Mouse (Mus musculus): Measurements from ENCODE around the gene Syt2. TPM values are rescaled to one million over a fixed set of nuclear protein-coding genes. Genes with fewer than 3 reads are reported as not detected.

The Syt2 gene
- polyA plus RNA-seq, 1 experiment from 2014 or later, result 0.84 TPM

DNA sequence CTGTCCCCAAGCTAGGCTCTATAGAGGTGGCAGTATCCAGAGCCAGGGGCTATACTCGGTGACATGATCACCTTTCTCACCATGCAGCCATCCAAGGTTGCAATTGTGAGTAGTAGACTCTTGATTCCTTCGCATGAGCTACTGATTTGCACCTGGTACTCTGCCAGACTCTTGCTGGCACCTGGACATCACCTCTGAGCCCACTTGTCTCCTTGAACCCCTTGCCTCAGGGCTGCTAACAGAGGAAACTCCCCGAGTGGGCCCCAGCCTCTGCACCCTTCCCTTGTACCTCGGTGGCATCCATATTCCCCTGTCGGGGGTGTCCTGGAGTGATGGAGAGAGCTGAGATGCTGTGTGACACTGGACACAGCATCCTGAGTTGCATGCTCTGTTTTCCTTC is 75.0 kb downstream of the Syt2 start:
- DNase-seq (ENCODE audit: low spot score), result no peak
- no peaks in the 10 kb centered on the region for H3K4me1 ChIP-seq (replicated peaks; ENCODE audit: control insufficient read depth, insufficient read depth, low read length)
- H3K9me3 ChIP-seq (ENCODE audit: control insufficient read depth, low read length), result no peaks in the 10 kb centered on the region
- H3K4me2 ChIP-seq (ENCODE audit: low read depth, low read length, severe bottlenecking), result no peak overlapping the region
- H3K9ac ChIP-seq (ENCODE audit: low read length), result no peak overlapping the region
- no peak for ATAC-seq (replicated peaks; ENCODE audit: low FRiP score)
- WGBS, result 83% methylated on average over 5 of the region's 5 CpGs
- H3K36me3 ChIP-seq (ENCODE audit: control insufficient read depth, insufficient read depth, low read length), result no peaks in the 10 kb centered on the region
- H3K27me3 ChIP-seq (ENCODE audit: control insufficient read depth, insufficient read depth, low read length), result no peaks in the 10 kb centered on the region
- no peak overlapping the region for H3K4me3 ChIP-seq (ENCODE audit: low read depth, low read length)
- no peak overlapping the region for H3K27ac ChIP-seq (ENCODE audit: low read depth, low read length)

DNA sequence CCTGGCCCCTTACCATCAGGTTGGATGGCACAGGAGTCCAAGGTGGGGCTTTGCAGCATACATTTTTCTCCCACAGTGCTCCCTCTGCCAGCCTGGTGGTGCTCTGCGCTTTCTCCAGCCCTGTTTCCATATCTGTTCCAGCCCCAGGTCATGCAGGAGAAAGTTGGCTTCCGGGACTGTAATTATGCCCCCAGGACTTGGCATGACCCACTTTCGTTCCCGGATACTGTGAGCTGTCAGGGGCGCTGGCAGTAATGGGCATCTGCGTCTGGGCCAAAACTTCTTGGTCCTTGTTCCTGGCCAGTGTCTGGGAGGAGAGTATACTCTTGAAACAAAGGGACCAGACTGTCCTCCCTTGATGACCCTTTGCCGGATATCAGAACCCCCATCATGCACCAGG is 76.4 kb downstream of the Syt2 start:
- 92% methylated on average over 7 of the region's 7 CpGs for whole genome bisulfite sequencing
- H3K36me3 ChIP-seq (ENCODE audit: control insufficient read depth, insufficient read depth, low read length), result no peaks in the 10 kb centered on the region
- ATAC-seq (replicated peaks; ENCODE audit: low FRiP score) (no peak), DNase-seq (ENCODE audit: low spot score) (no peak)
- no peak overlapping the region for H3K9ac ChIP-seq (ENCODE audit: low read length)
- H3K27me3 ChIP-seq (ENCODE audit: control insufficient read depth, insufficient read depth, low read length), result no peaks in the 10 kb centered on the region
- no peaks in the 10 kb centered on the region for H3K9me3 ChIP-seq (ENCODE audit: control insufficient read depth, low read length)
- no peak overlapping the region for H3K4me3 ChIP-seq (ENCODE audit: low read depth, low read length)
- no peak overlapping the region for H3K4me2 ChIP-seq (ENCODE audit: low read depth, low read length, severe bottlenecking)
- no peak overlapping the region for H3K27ac ChIP-seq (ENCODE audit: low read depth, low read length)
- no peaks in the 10 kb centered on the region for H3K4me1 ChIP-seq (replicated peaks; ENCODE audit: control insufficient read depth, insufficient read depth, low read length)

DNA sequence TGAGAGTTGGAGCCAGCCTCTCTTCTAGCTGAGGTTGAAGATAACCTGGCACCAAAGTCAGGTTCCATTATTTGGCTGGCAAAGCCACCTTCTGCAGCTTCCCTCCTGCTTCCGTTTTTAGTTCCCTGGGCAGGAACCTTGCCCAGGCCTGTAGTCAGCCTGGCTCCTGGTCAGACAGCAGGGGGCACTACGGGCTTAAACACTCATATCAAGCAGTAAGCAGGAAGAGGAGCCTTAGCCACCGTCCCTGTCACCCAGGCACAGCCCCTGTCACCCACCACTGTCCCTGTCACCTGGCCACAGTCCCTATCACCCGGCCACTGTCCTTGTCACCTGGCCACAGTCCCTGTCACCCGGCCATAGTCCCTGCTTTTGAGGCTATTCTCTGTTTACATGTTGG is 78.8 kb downstream of the Syt2 start:
- H3K9ac ChIP-seq (ENCODE audit: low read length), result no peak overlapping the region
- no peak for DNase-seq (ENCODE audit: low spot score)
- 48% methylated on average over 5 of the region's 5 CpGs for WGBS
- no peak overlapping the region for H3K27ac ChIP-seq (ENCODE audit: low read depth, low read length)
- no peak overlapping the region for H3K4me2 ChIP-seq (ENCODE audit: low read depth, low read length, severe bottlenecking)
- H3K36me3 ChIP-seq (ENCODE audit: control insufficient read depth, insufficient read depth, low read length), result no peaks in the 10 kb centered on the region
- no peak overlapping the region for H3K4me3 ChIP-seq (ENCODE audit: low read depth, low read length)
- no peak for ATAC-seq (replicated peaks; ENCODE audit: low FRiP score)
- H3K27me3 ChIP-seq (ENCODE audit: control insufficient read depth, insufficient read depth, low read length), result no peaks in the 10 kb centered on the region
- H3K9me3 ChIP-seq (ENCODE audit: control insufficient read depth, low read length), result no peaks in the 10 kb centered on the region
- no peaks in the 10 kb centered on the region for H3K4me1 ChIP-seq (replicated peaks; ENCODE audit: control insufficient read depth, insufficient read depth, low read length)

DNA sequence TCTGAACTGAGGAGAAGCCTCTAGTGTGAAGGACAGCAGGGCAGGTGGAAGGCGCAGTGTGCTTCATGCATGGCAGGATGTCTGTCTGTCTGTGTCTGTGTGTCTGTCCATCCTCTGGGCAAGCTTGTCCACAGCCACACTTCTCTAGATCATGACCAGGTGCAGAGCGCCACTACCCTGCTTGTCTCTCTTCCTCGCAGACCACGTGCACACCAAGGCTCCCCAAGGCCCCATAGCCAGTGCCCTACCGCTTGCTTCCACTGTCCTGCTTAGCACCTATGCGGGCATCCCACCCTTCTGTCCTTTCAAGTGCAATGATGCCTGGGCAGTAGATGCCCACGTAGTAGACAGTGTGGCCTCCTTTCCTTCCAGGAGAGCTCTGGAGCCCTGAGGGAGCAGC is 80.0 kb downstream of the Syt2 start:
- Histone ChIP-seq H3K9ac (ENCODE audit: low read length) (no peak overlapping the region), H3K36me3 (ENCODE audit: control insufficient read depth, insufficient read depth, low read length) (no peaks in the 10 kb centered on the region), H3K4me1 (replicated peaks; ENCODE audit: control insufficient read depth, insufficient read depth, low read length) (no peaks in the 10 kb centered on the region), H3K9me3 (ENCODE audit: control insufficient read depth, low read length) (no peaks in the 10 kb centered on the region), H3K4me3 (ENCODE audit: low read depth, low read length) (no peak overlapping the region), H3K4me2 (ENCODE audit: low read depth, low read length, severe bottlenecking) (no peak overlapping the region), H3K27ac (ENCODE audit: low read depth, low read length) (no peak overlapping the region), H3K27me3 (ENCODE audit: control insufficient read depth, insufficient read depth, low read length) (no peaks in the 10 kb centered on the region)
- ATAC-seq (replicated peaks; ENCODE audit: low FRiP score) (no peak), DNase-seq (ENCODE audit: low spot score) (no peak)
- WGBS, result 89% methylated on average over 7 of the region's 7 CpGs

DNA sequence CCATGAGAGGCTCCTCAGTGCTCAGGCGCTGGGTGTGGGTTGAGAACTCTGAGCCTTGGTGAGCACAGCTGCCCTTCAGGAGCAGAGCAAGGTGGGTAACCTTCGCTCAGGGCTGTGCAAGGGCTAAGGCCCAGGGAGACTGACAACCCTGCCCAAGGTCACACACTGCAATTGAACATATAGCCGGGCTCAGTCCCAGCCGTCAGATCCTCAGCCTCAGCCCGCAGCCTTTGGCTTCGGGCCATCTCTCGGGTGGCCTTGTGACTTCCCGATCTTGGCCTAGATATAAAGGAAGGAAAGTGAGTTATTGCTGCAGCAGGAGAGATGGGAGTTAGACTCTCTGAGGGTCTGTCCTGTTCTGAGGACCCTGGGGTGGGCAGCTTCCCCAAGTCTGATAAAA is 80.8 kb downstream of the Syt2 start:
- DNase-seq (ENCODE audit: low spot score), result no peak
- no peak for ATAC-seq (replicated peaks; ENCODE audit: low FRiP score)
- no peaks in the 10 kb centered on the region for H3K36me3 ChIP-seq (ENCODE audit: control insufficient read depth, insufficient read depth, low read length)
- H3K9ac ChIP-seq (ENCODE audit: low read length), result no peak overlapping the region
- 92% methylated on average over 8 of the region's 8 CpGs for WGBS
- no peaks in the 10 kb centered on the region for H3K9me3 ChIP-seq (ENCODE audit: control insufficient read depth, low read length)
- H3K4me3 ChIP-seq (ENCODE audit: low read depth, low read length), result no peak overlapping the region
- H3K27ac ChIP-seq (ENCODE audit: low read depth, low read length), result no peak overlapping the region
- H3K27me3 ChIP-seq (ENCODE audit: control insufficient read depth, insufficient read depth, low read length), result no peaks in the 10 kb centered on the region
- H3K4me1 ChIP-seq (replicated peaks; ENCODE audit: control insufficient read depth, insufficient read depth, low read length), result no peaks in the 10 kb centered on the region
- H3K4me2 ChIP-seq (ENCODE audit: low read depth, low read length, severe bottlenecking), result no peak overlapping the region

DNA sequence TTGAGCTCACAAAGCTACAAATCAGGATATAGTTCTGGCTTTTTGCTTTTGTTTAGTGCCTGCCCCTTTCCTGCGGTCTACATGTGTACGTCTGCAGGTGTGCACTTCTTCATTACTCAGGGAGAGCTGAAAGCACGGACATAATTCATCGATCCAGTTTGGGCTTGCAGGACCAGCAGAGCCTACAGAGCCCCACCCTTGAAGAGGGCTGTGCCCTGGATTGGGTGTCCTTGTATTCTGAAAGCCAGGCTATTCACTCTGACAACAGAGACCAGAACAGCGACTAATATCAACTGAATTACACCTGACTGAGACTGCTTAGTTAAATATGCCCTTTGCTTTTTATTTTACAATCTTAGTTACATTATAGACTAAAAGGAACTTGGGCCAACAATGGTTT is 87.2 kb downstream of the Syt2 start:
- H3K27ac ChIP-seq (ENCODE audit: low read depth, low read length), result no peak overlapping the region
- H3K9ac ChIP-seq (ENCODE audit: low read length), result no peak overlapping the region
- no peaks in the 10 kb centered on the region for H3K9me3 ChIP-seq (ENCODE audit: control insufficient read depth, low read length)
- H3K36me3 ChIP-seq (ENCODE audit: control insufficient read depth, insufficient read depth, low read length), result no peaks in the 10 kb centered on the region
- no peaks in the 10 kb centered on the region for H3K27me3 ChIP-seq (ENCODE audit: control insufficient read depth, insufficient read depth, low read length)
- 92% methylated on average over 5 of the region's 5 CpGs for WGBS
- DNase-seq (ENCODE audit: low spot score) (no peak), ATAC-seq (replicated peaks; ENCODE audit: low FRiP score) (no peak)
- no peaks in the 10 kb centered on the region for H3K4me1 ChIP-seq (replicated peaks; ENCODE audit: control insufficient read depth, insufficient read depth, low read length)
- H3K4me2 ChIP-seq (ENCODE audit: low read depth, low read length, severe bottlenecking), result no peak overlapping the region
- H3K4me3 ChIP-seq (ENCODE audit: low read depth, low read length), result no peak overlapping the region

DNA sequence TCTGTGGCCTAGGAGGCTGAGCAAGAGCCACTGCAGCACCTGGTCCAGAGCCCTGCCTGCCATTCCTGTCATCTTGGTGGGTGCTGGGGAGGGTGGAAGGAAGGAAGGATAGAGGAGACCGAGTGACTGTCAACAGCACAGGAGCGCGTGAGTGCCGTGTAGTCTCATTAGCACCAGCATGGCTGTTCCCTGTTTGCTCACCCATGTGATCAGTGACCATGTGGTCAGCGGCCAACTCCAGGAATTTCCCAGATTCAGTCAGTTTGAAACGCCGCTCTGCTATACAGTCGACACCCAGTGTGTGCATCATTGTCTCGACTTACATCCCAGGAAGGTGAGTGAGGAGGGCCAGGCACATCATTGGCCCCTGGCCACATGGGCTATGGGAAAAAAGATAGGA is 91.0 kb downstream of the Syt2 start:
- Histone ChIP-seq H3K4me3 (ENCODE audit: low read depth, low read length) (no peak overlapping the region), H3K4me1 (replicated peaks; ENCODE audit: control insufficient read depth, insufficient read depth, low read length) (no peaks in the 10 kb centered on the region), H3K27ac (ENCODE audit: low read depth, low read length) (no peak overlapping the region), H3K27me3 (ENCODE audit: control insufficient read depth, insufficient read depth, low read length) (no peaks in the 10 kb centered on the region), H3K4me2 (ENCODE audit: low read depth, low read length, severe bottlenecking) (no peak overlapping the region), H3K9me3 (ENCODE audit: control insufficient read depth, low read length) (no peaks in the 10 kb centered on the region), H3K36me3 (ENCODE audit: control insufficient read depth, insufficient read depth, low read length) (no peaks in the 10 kb centered on the region), H3K9ac (ENCODE audit: low read length) (no peak overlapping the region)
- ATAC-seq (replicated peaks; ENCODE audit: low FRiP score), result no peak
- no peak for DNase-seq (ENCODE audit: low spot score)
- 79% methylated on average over 9 of the region's 9 CpGs for WGBS

DNA sequence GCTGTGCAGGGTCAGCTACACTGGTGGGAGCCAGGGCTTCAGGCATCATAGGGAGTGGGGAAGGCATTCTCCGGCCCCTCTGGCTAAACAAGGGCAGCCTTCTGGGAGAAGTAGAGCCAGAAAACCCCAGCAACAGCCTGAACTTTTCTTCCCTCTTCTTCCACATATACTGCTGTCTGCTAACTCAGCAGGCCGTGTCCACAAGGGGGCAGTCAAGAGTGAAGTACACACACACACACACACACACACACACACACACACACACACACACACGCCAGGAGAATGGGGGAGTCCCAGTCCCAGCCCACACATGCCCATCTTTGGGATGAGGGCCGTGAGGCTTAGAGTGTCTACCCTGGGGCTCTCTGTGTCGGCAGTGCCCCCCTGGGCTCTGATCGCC is 95.0 kb downstream of the Syt2 start:
- no peaks in the 10 kb centered on the region for H3K4me1 ChIP-seq (replicated peaks; ENCODE audit: control insufficient read depth, insufficient read depth, low read length)
- DNase-seq (ENCODE audit: low spot score) (no peak), ATAC-seq (replicated peaks; ENCODE audit: low FRiP score) (no peak)
- H3K9ac ChIP-seq (ENCODE audit: low read length), result no peak overlapping the region
- no peaks in the 10 kb centered on the region for H3K36me3 ChIP-seq (ENCODE audit: control insufficient read depth, insufficient read depth, low read length)
- H3K27me3 ChIP-seq (ENCODE audit: control insufficient read depth, insufficient read depth, low read length), result no peaks in the 10 kb centered on the region
- no peak overlapping the region for H3K4me2 ChIP-seq (ENCODE audit: low read depth, low read length, severe bottlenecking)
- no peaks in the 10 kb centered on the region for H3K9me3 ChIP-seq (ENCODE audit: control insufficient read depth, low read length)
- H3K27ac ChIP-seq (ENCODE audit: low read depth, low read length), result no peak overlapping the region
- H3K4me3 ChIP-seq (ENCODE audit: low read depth, low read length), result no peak overlapping the region
- WGBS, result 72% methylated on average over 5 of the region's 6 CpGs

DNA sequence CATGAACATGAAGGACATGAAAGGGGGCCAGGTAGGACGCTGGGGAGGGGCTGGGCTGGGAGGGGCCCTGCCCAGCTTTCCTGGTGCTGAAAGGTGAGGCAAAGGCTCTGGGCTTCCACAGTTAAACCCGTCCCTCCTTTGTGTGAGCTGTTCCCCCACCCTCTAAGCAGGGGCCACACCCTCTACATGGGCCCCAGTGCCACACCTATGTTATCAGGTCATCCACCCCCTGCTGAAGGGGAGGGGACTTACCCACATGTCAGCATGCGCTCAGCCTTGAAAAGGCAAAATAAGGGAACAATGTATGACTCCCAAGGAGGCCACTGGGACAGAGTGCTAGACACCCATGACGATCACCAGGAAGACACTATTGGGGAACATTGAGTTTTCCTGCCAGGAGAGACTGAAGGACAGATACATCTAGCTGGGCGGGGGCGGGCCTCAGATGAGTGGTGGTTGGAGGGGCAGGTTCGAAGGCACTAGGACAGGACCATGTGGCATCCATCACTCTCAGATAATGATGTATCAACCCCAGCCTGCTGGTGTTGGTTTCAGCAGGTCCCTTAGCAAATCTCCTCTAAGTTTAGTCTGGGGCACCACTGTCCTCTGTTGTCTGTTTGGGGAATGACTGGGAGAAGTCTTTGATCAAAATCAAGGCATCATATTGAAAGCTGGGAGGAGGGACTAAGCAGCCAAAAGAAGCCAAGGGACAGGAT is 95.6 kb downstream of the Syt2 start:
- Histone ChIP-seq H3K4me1 (replicated peaks; ENCODE audit: control insufficient read depth, insufficient read depth, low read length) (no peaks in the 10 kb centered on the region), H3K36me3 (ENCODE audit: control insufficient read depth, insufficient read depth, low read length) (no peaks in the 10 kb centered on the region), H3K4me2 (ENCODE audit: low read depth, low read length, severe bottlenecking) (no peak overlapping the region), H3K27me3 (ENCODE audit: control insufficient read depth, insufficient read depth, low read length) (no peaks in the 10 kb centered on the region), H3K4me3 (ENCODE audit: low read depth, low read length) (no peak overlapping the region), H3K9me3 (ENCODE audit: control insufficient read depth, low read length) (no peaks in the 10 kb centered on the region), H3K27ac (ENCODE audit: low read depth, low read length) (no peak overlapping the region), H3K9ac (ENCODE audit: low read length) (no peak overlapping the region)
- ATAC-seq (replicated peaks; ENCODE audit: low FRiP score) (no peak), DNase-seq (ENCODE audit: low spot score) (no peak)
- 86% methylated on average over 7 of the region's 7 CpGs for WGBS
